Mouse (Mus musculus): ENCODE data around the gene Itpk1. TPM values are rescaled to one million over a fixed set of nuclear protein-coding genes. Genes with fewer than 3 reads are reported as not detected.

The Itpk1 gene
- polyA plus RNA-seq, 1 experiment from 2014 or later: 17.1 TPM

- Histone ChIP-seq H3K9ac (no peak overlapping the region), H3K36me3 (no peaks in the 10 kb centered on the region), H3K4me3 (no peak overlapping the region), H3K4me2 (replicated peaks) (no peak overlapping the region), H3K27ac (0 out of 2 replicates have a peak overlapping the region, but pooled peaks have one; percentile 46), H3K4me1 (peaks cover 14% of the 10 kb centered on the region), H3K9me3 (replicated peaks) (no peaks in the 10 kb centered on the region), H3K27me3 (no peaks in the 10 kb centered on the region)
- no peak for ATAC-seq (ENCODE audit: low FRiP score)
- WGBS: 66% methylated on average over 9 of the region's 9 CpGs
Measured at GRCm38 (mm10) chr12:102593699-102594098, 111.0 kb downstream of the Itpk1 start.

- peaks cover 14% of the 10 kb centered on the region for H3K4me1 ChIP-seq
- ATAC-seq (ENCODE audit: low FRiP score): no peak
- no peaks in the 10 kb centered on the region for H3K9me3 ChIP-seq (replicated peaks)
- WGBS: 91% methylated on average over 17 of the region's 17 CpGs
- no peaks in the 10 kb centered on the region for H3K36me3 ChIP-seq
- no peak overlapping the region for H3K27ac ChIP-seq
- no peak overlapping the region for H3K4me3 ChIP-seq
- no peaks in the 10 kb centered on the region for H3K27me3 ChIP-seq
- no peak overlapping the region for H3K9ac ChIP-seq
- no peak overlapping the region for H3K4me2 ChIP-seq (replicated peaks)
Measured at GRCm38 (mm10) chr12:102590711-102591360, 113.9 kb downstream of the Itpk1 start.

- WGBS: 89% methylated on average over 8 of the region's 8 CpGs
- no peaks in the 10 kb centered on the region for H3K27me3 ChIP-seq
- no peak overlapping the region for H3K4me3 ChIP-seq
- H3K4me2 ChIP-seq (replicated peaks): no peak overlapping the region
- H3K27ac ChIP-seq: no peak overlapping the region
- no peaks in the 10 kb centered on the region for H3K4me1 ChIP-seq
- H3K36me3 ChIP-seq: peaks cover 5% of the 10 kb centered on the region; the same call in 1 of the 2 replicates
- no peak for ATAC-seq (ENCODE audit: low FRiP score)
- H3K9ac ChIP-seq: 0 out of 2 replicates have a peak overlapping the region, but pooled peaks have one; percentile 5
- no peaks in the 10 kb centered on the region for H3K9me3 ChIP-seq (replicated peaks)
Measured at GRCm38 (mm10) chr12:102587106-102587505, 117.6 kb downstream of the Itpk1 start.

- 80% methylated on average over 9 of the region's 9 CpGs for WGBS
- Histone ChIP-seq H3K27ac (no peak overlapping the region), H3K27me3 (no peaks in the 10 kb centered on the region), H3K4me2 (replicated peaks) (no peak overlapping the region), H3K4me3 (no peak overlapping the region), H3K4me1 (no peaks in the 10 kb centered on the region), H3K9ac (no peak overlapping the region), H3K9me3 (replicated peaks) (no peaks in the 10 kb centered on the region), H3K36me3 (peaks cover 5% of the 10 kb centered on the region; the same call in 1 of the 2 replicates)
- no peak for ATAC-seq (ENCODE audit: low FRiP score)
Measured at GRCm38 (mm10) chr12:102586286-102586881, 118.3 kb downstream of the Itpk1 start.

GRCm38 (mm10) chr12:102585390-102585789 lies 119.3 kb downstream of the Itpk1 start:
- no peak overlapping the region for H3K27ac ChIP-seq
- WGBS: 84% methylated on average over 3 of the region's 3 CpGs
- no peaks in the 10 kb centered on the region for H3K4me1 ChIP-seq
- no peak for ATAC-seq (ENCODE audit: low FRiP score)
- no peaks in the 10 kb centered on the region for H3K27me3 ChIP-seq
- H3K9ac ChIP-seq: no peak overlapping the region
- H3K4me3 ChIP-seq: no peak overlapping the region
- H3K9me3 ChIP-seq (replicated peaks): no peaks in the 10 kb centered on the region
- no peak overlapping the region for H3K4me2 ChIP-seq (replicated peaks)
- peaks cover 5% of the 10 kb centered on the region; the same call in 1 of the 2 replicates for H3K36me3 ChIP-seq

GRCm38 (mm10) chr12:102582441-102582840 lies 122.3 kb downstream of the Itpk1 start:
- H3K4me1 ChIP-seq: no peaks in the 10 kb centered on the region
- 77% methylated on average over 11 of the region's 11 CpGs for WGBS
- ATAC-seq (ENCODE audit: low FRiP score): no peak
- no peak overlapping the region for H3K27ac ChIP-seq
- H3K4me2 ChIP-seq (replicated peaks): no peak overlapping the region
- peaks cover 5% of the 10 kb centered on the region; the same call in 1 of the 2 replicates for H3K36me3 ChIP-seq
- H3K27me3 ChIP-seq: no peaks in the 10 kb centered on the region
- no peaks in the 10 kb centered on the region for H3K9me3 ChIP-seq (replicated peaks)
- no peak overlapping the region for H3K4me3 ChIP-seq
- no peak overlapping the region for H3K9ac ChIP-seq

- WGBS: 75% methylated on average over 5 of the region's 5 CpGs
- H3K4me2 ChIP-seq (replicated peaks): no peak overlapping the region
- no peak overlapping the region for H3K27ac ChIP-seq
- H3K36me3 ChIP-seq: peaks cover 5% of the 10 kb centered on the region; the same call in 1 of the 2 replicates
- H3K27me3 ChIP-seq: no peaks in the 10 kb centered on the region
- H3K9me3 ChIP-seq (replicated peaks): no peaks in the 10 kb centered on the region
- H3K9ac ChIP-seq: no peak overlapping the region
- no peak for ATAC-seq (ENCODE audit: low FRiP score)
- H3K4me3 ChIP-seq: no peak overlapping the region
- H3K4me1 ChIP-seq: no peaks in the 10 kb centered on the region
Measured at GRCm38 (mm10) chr12:102581579-102582196, 123.0 kb downstream of the Itpk1 start.

GRCm38 (mm10) chr12:102579041-102579440 lies 125.7 kb downstream of the Itpk1 start:
- no peak overlapping the region for H3K4me2 ChIP-seq (replicated peaks)
- H3K9me3 ChIP-seq (replicated peaks): no peaks in the 10 kb centered on the region
- H3K4me3 ChIP-seq: no peak overlapping the region
- peaks cover 5% of the 10 kb centered on the region; the same call in 1 of the 2 replicates for H3K36me3 ChIP-seq
- no peak overlapping the region for H3K9ac ChIP-seq
- 63% methylated on average over 6 of the region's 6 CpGs for WGBS
- H3K4me1 ChIP-seq: no peaks in the 10 kb centered on the region
- no peak overlapping the region for H3K27ac ChIP-seq
- H3K27me3 ChIP-seq: no peaks in the 10 kb centered on the region
- ATAC-seq (ENCODE audit: low FRiP score): peak; percentile 53

GRCm38 (mm10) chr12:102576659-102577398 lies 127.9 kb downstream of the Itpk1 start:
- no peak for ATAC-seq (ENCODE audit: low FRiP score)
- Histone ChIP-seq H3K9ac (no peak overlapping the region), H3K4me2 (replicated peaks) (no peak overlapping the region), H3K27ac (no peak overlapping the region), H3K4me3 (no peak overlapping the region), H3K36me3 (no peaks in the 10 kb centered on the region), H3K4me1 (no peaks in the 10 kb centered on the region), H3K9me3 (replicated peaks) (no peaks in the 10 kb centered on the region), H3K27me3 (no peaks in the 10 kb centered on the region)
- WGBS: 84% methylated on average over 10 of the region's 10 CpGs

- ATAC-seq (ENCODE audit: low FRiP score): no peak
- Histone ChIP-seq H3K27ac (no peak overlapping the region), H3K36me3 (no peaks in the 10 kb centered on the region), H3K9ac (no peak overlapping the region), H3K9me3 (replicated peaks) (no peaks in the 10 kb centered on the region), H3K4me2 (replicated peaks) (no peak overlapping the region), H3K4me3 (no peak overlapping the region), H3K27me3 (no peaks in the 10 kb centered on the region), H3K4me1 (no peaks in the 10 kb centered on the region)
- WGBS: 83% methylated on average over 5 of the region's 5 CpGs
Measured at GRCm38 (mm10) chr12:102575541-102576329, 129.0 kb downstream of the Itpk1 start.

- 81% methylated on average over 7 of the region's 7 CpGs for WGBS
- H3K9ac ChIP-seq: no peak overlapping the region
Measured at GRCm38 (mm10) chr12:102573036-102573435, 131.7 kb downstream of the Itpk1 start.

More at GRCm38 (mm10) chr12:102573036-102573435, 131.7 kb downstream of the Itpk1 start:
- H3K4me2 ChIP-seq (replicated peaks): no peak overlapping the region
- H3K36me3 ChIP-seq: peaks cover 6% of the 10 kb centered on the region
- H3K27ac ChIP-seq: no peak overlapping the region
- H3K4me3 ChIP-seq: no peak overlapping the region
- ATAC-seq (ENCODE audit: low FRiP score): no peak
- no peaks in the 10 kb centered on the region for H3K4me1 ChIP-seq
- no peaks in the 10 kb centered on the region for H3K9me3 ChIP-seq (replicated peaks)
- no peaks in the 10 kb centered on the region for H3K27me3 ChIP-seq

All from hindbrain, embryonic 12.5 days (tissue).